Mouse (Mus musculus) neural tube, embryonic 12.5 days (tissue): ENCODE measurements around the gene Klhl3. TPM values are rescaled to one million over a fixed set of nuclear protein-coding genes. Genes with fewer than 3 reads are reported as not detected.
"Not testable (repeated sequence)": the region's sequence is repeated elsewhere in the genome, so short reads cannot be mapped to it uniquely, and the experiment has no call there.

Source experiments
- ATAC-seq: fragments of 200-750 bp; cut with Nextera tagmentation; 2 replicates; pipeline ENCODE4 v1.8.0; 2017; ENCODE audit warnings: low read depth, mild to moderate bottlenecking, moderate TSS enrichment, moderate library complexity; ENCODE audit not compliant: low FRiP score
- H3K27ac ChIP-seq: fragments of 300-500 bp; sonication (generic); 2 replicates; pipeline ENCODE4 v1.5.1; 2016
- H3K27me3 ChIP-seq: fragments of 300-500 bp; sonication (generic); replicated peaks from 2 replicates; pipeline ENCODE4 v1.6.1; 2016; ENCODE audit warnings: mild to moderate bottlenecking
- H3K36me3 ChIP-seq: fragments of 300-500 bp; sonication (generic); 2 replicates; pipeline ENCODE4 v1.6.1; 2016; ENCODE audit warnings: mild to moderate bottlenecking
- H3K4me1 ChIP-seq: fragments of 300-500 bp; sonication (generic); 2 replicates; pipeline ENCODE4 v1.6.1; 2016
- H3K4me2 ChIP-seq: fragments of 300-500 bp; sonication (generic); replicated peaks from 2 replicates; pipeline ENCODE4 v1.6.1; 2016; ENCODE audit warnings: mild to moderate bottlenecking
- H3K4me3 ChIP-seq: fragments of 300-500 bp; sonication (generic); 2 replicates; pipeline ENCODE4 v1.5.1; 2016
- H3K9ac ChIP-seq: fragments of 300-500 bp; sonication (generic); 2 replicates; pipeline ENCODE4 v1.6.1; 2016; ENCODE audit warnings: mild to moderate bottlenecking
- H3K9me3 ChIP-seq: fragments of 300-500 bp; sonication (generic); 2 replicates; pipeline ENCODE4 v1.6.1; 2016; ENCODE audit warnings: mild to moderate bottlenecking
- WGBS: fragments of 180-500 bp; shearing (Covaris S2); methylation state at CpG from one replicate; pipeline ENCODE4 v1.1.7; 2016; 5-methylcytosine and 5-hydroxymethylcytosine counted together
- polyA plus RNA-seq: library from polyadenylated mRNA; unstranded; fragments of >200 nt; fragmentation: Nextera tagmentation; extraction: Ambion mirVana; gene quantifications from 2 replicates; pipeline ENCODE4 v1.2.1, GENCODE M21; 2016

The Klhl3 gene
- polyA plus RNA-seq, 1 experiment from 2014 or later = 5.6 TPM

DNA sequence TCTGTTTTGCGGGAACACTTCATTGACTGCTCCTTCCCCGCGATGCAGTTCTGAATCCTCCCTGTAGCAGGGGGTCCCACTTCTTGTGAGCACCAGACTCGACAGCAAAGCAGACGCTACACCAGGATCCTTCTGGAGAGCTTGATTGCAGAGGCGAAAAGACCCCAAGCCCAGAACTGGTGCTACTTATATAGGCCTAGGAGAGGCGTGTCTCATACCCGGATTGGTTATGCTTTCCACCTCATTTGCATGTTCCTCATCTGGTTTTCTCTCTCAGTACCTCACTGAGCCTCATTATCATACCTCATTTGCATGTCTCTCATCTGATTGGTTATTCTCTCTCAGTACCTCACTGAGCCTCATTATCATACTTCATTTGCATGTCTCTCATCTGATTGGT, 33.2 kb upstream of the Klhl3 start:
- WGBS = 94% methylated on average over 8 of the region's 8 CpGs
- H3K36me3 ChIP-seq, H3K27me3 ChIP-seq, ATAC-seq, H3K27ac ChIP-seq, H3K4me3 ChIP-seq, H3K9me3 ChIP-seq, H3K9ac ChIP-seq, H3K4me1 ChIP-seq, H3K4me2 ChIP-seq: not testable (repeated sequence)

DNA sequence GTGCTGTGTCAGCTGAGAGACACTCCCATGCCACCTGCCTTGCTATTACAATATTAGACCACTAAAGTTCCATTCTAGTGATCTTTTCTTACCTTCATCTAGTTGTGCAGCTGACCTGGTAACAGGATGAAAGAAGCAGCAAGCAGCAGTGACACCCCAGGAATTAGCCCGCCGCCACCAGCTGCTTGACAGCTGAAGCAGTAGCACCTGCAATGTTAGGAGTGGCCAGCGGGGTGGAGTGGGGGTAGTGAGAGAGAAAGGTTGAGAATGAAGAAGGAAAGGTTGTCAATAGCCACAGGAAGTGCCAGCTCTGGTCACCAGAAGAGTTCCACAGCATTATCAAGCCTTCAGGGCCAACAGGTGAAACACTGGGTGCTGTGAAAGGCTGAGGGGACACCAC, 18.3 kb upstream of the Klhl3 start:
- ATAC-seq = no peak
- Histone ChIP-seq H3K4me2 (no peak overlapping the region), H3K4me1 (peaks cover 7% of the 10 kb centered on the region), H3K27ac (no peak overlapping the region), H3K9ac (no peak overlapping the region), H3K27me3 (no peaks in the 10 kb centered on the region), H3K9me3 (0 out of 2 replicates have a peak, but pooled peaks cover 3% of the 10 kb centered on the region), H3K36me3 (no peaks in the 10 kb centered on the region; the same call in 1 of the 2 replicates), H3K4me3 (no peak overlapping the region)
- 58% methylated on average over 3 of the region's 3 CpGs for WGBS

DNA sequence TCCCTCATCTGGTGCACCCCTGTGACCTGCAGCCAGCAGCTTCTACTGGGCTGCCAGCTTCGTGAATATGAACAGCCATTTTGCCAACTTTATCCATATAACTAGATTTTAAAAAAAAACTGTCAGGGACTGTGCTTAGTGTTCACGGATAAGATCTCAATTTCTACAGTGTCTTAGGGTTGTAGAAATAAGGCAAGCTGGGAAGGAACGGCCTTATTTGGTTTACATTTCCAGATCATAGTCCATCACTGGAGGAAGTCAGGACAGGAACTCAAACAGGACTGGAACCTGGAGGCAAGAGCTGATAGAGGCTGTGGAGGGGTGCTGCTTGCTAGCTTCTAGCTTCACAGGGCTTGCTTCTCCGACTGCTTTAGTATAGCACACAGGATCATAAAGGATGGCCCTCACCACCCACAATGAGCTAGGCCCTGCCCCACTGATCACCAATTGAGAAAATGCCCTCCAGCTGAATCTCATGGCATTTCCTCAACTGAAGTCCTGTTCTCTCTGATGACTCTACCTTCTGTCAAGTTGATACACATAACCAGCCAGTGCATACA, 16.4 kb upstream of the Klhl3 start:
- H3K27ac ChIP-seq = peak overlapping the region; percentile 97; the same call in 1 of the 2 replicates
- H3K4me1 ChIP-seq = peaks cover 16% of the 10 kb centered on the region
- peak overlapping the region; percentile 81 for H3K4me2 ChIP-seq
- no peaks in the 10 kb centered on the region for H3K9me3 ChIP-seq
- no peak for ATAC-seq
- 33% methylated on average over 4 of the region's 4 CpGs for WGBS
- peak overlapping the region; percentile 99 for H3K4me3 ChIP-seq
- H3K27me3 ChIP-seq = no peaks in the 10 kb centered on the region
- no peaks in the 10 kb centered on the region; the same call in 1 of the 2 replicates for H3K36me3 ChIP-seq
- peak overlapping the region; percentile 100 for H3K9ac ChIP-seq

DNA sequence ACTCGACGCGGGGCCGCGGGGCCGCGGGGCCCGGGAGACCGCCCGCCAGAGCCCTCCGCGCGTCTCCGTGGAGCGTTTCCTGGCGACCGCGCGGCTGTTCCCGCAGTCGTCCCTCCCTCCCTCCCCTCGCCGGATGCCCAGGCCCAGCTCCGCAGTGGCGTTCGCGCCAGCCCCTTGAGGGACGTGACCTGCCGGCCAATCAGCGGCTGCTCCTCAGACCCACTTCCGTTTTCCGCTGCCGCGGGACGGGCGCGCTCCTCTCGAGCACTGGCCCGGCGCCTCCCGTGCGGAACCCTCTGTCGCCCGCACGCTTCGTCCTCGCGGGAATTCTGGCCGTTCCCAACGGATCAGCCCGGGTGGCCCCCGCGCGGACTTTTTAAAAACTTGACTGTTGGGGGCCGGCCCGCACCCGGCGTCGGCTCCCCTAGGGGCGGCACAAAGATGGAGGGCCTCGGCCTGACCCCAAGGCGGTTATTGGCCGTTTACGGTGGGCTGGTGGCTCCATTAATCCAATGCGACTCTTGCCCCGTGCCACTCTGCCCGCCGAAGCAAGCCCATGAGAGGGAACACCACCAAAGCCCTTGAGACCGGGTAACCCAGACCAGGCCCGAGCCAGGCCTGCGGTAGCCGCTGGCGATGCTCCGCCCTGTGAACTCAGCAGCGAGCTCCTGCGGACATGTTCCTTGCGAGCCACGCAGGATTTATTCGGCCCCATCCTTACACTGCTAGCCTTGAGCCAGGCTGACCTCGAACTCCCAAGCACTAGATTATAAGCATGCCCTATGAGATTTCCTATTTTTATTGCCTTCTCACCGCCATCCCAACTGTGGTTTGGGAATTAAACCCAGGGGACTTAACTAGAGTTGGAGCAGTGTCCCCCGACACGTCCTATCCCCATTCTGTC, 15.6 kb upstream of the Klhl3 start:
- Histone ChIP-seq H3K4me3 (peak overlapping the region; percentile 99), H3K27ac (peak overlapping the region; percentile 97), H3K36me3 (no peaks in the 10 kb centered on the region; the same call in 1 of the 2 replicates), H3K9me3 (no peaks in the 10 kb centered on the region), H3K4me1 (peaks cover 23% of the 10 kb centered on the region), H3K27me3 (no peaks in the 10 kb centered on the region), H3K9ac (peak overlapping the region; percentile 100), H3K4me2 (peak overlapping the region; percentile 81)
- under 1% methylated on average over 83 of the region's 83 CpGs for WGBS
- peak; percentile 98 for ATAC-seq

DNA sequence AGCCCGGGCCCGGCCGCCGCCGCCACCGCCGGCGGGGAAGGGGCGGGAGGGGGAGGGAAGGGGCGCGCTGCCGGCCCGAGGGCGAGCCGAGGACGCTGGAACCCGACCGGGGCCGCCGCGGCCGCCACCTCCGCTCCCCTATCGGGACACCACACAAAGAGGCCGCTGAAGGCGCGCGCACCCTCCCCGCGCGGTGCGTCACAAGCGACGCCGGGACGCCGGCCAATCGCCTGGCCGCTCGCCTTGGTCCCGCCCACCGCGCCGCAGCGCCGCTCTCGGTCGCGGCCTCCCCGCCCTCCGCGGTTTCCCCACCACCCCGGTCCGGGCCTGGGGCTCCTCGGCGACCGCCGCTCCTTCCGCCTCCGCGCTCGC, 15.0 kb upstream of the Klhl3 start, which contains the start of gene Hnrnpa0:
Gene Hnrnpa0 (minus strand): TSS at position 161 of the 372 bp plus-strand sequence.
- Histone ChIP-seq H3K4me1 (peaks cover 25% of the 10 kb centered on the region), H3K4me3 (peak within 1 kb of the TSS; percentile 99), H3K36me3 (no peaks in the 10 kb centered on the region; the same call in 1 of the 2 replicates), H3K27me3 (no peaks in the 10 kb centered on the region), H3K9ac (peak within 1 kb of the TSS; percentile 100), H3K9me3 (no peaks in the 10 kb centered on the region), H3K27ac (peak within 1 kb of the TSS; percentile 97), H3K4me2 (peak within 1 kb of the TSS; percentile 81)
- under 1% methylated on average over 51 of the region's 62 CpGs for WGBS
- peak; percentile 97 for ATAC-seq

DNA sequence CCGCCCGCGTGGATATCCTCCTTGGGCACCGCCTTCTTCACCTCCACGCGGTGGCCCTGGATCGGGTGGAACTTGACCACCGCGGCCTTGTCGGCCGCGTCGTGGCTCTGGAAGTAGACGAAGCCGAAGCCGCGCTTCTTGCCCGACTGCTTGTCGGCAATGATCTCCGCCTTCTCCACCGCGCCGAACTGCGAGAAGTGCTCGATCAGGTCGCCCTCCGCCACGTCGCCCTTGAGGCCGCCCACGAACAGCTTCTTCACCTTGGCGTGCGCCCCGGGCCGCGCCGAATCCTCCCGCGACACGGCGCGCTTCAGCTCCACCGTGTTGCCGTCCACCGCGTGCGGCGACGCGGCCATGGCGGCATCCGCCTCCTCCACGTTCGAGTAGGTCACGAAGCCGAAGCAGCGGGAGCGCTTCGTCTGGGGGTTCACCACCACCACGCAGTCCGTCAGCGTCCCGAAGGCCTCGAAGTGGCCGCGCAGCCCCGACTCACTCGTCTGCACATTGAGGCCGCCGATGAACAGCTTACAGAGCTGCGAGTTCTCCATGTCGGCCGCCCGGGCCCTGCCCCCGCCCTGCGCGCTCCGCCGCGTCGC, 14.5 kb upstream of the Klhl3 start:
- Histone ChIP-seq H3K36me3 (no peaks in the 10 kb centered on the region; the same call in 1 of the 2 replicates), H3K27me3 (no peaks in the 10 kb centered on the region), H3K4me1 (peaks cover 25% of the 10 kb centered on the region), H3K27ac (peak overlapping the region; percentile 97), H3K9me3 (no peaks in the 10 kb centered on the region), H3K4me2 (peak overlapping the region; percentile 81), H3K9ac (peak overlapping the region; percentile 100), H3K4me3 (peak overlapping the region; percentile 99)
- under 1% methylated on average over 81 of the region's 81 CpGs for WGBS
- peak; percentile 35 for ATAC-seq

DNA sequence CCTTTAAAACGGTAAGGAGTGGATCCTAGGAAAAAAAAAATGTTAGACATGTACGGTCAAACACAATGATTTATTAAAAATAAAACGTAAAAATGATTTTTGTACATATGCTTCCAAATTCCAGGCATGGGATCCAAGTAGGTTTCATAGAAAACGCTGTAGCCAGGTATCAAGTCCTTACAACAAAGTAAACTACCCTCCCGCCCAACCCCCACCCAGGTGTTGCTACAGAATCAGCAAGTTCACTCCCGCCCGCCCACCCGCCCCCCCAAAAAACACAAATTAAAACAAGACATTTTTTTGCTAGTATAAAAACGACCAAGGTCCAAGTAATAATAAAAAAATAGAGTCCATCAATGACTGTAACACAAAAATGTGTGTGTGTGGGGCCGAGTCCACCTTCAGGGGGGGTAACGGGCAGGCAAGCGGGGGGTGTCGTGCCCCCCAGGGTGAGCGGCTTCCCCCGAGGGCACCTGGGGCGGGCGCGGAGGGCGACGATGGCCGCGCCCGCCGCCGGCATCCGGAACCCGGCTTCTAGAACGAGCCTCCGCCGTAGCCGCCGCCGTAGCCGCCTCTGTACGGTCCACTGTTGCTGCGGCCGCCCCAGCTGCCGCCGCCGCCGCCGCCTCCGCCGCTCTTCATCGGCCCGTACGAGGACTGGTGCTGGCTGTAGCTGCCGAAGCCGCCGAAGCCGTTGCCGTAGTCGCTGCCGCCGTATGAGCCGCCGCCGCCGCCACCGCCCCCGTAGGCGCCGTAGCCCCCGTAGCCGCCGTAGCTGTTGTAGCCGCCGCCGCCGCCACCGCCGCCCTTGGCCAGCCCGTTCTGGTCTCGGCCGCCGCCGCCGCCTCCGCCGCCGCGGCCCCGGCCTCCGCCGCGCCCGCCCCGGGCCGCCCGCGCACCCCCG, 13.7 kb upstream of the Klhl3 start:
- Histone ChIP-seq H3K4me3 (peak overlapping the region; percentile 99), H3K36me3 (no peaks in the 10 kb centered on the region; the same call in 1 of the 2 replicates), H3K27me3 (no peaks in the 10 kb centered on the region), H3K9me3 (no peaks in the 10 kb centered on the region), H3K9ac (peak overlapping the region; percentile 100), H3K4me2 (peak overlapping the region; percentile 81), H3K27ac (peak overlapping the region; percentile 97), H3K4me1 (peaks cover 25% of the 10 kb centered on the region)
- ATAC-seq = no peak
- WGBS = 2% methylated on average over 70 of the region's 92 CpGs

DNA sequence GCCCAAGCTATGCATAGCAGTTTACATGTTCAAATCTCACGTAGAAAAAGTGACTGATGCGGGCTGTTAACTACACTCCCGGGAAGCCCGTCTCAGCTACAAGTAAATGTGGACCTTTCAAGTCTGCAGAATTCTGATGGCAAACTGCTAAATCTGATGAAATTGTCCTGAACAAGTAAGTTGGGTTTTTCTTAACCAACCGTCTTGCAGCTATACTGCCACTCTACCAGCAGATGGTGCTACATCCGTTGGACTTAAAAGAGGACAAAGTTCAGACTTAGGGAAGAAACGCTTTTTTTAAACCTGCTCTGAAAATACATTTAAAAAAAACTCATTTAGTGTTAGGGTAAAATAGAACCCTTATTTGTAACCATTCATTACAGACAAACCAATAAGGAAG, 12.7 kb upstream of the Klhl3 start:
- Histone ChIP-seq H3K9ac (no peak overlapping the region), H3K27ac (no peak overlapping the region), H3K4me3 (peak overlapping the region; percentile 27; the same call in 1 of the 2 replicates), H3K4me1 (peaks cover 25% of the 10 kb centered on the region), H3K4me2 (peak overlapping the region; percentile 81), H3K27me3 (no peaks in the 10 kb centered on the region), H3K9me3 (no peaks in the 10 kb centered on the region), H3K36me3 (no peaks in the 10 kb centered on the region; the same call in 1 of the 2 replicates)
- ATAC-seq = no peak
- WGBS = 40% methylated on average over 7 of the region's 7 CpGs

DNA sequence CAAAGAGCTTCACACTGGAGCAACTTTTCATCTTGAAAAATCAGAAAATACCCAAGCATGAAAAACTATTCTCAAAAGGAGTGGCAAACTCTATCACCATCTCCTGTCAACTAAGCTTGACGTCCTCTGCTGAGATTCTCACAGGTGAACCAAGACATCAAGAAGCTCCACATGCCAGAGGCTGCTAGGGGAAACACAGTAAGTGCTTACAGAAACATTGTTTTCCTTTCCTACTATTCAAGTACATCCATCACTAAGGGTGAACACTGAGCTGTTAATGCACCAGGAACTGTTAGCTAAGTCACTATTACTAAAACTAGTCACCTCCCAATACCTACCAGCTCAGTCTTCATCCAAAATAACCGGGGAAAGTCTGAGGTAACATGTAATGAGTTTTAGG, 11.6 kb upstream of the Klhl3 start:
- Histone ChIP-seq H3K27ac (no peak overlapping the region), H3K27me3 (no peaks in the 10 kb centered on the region), H3K9ac (no peak overlapping the region), H3K4me1 (peaks cover 25% of the 10 kb centered on the region), H3K4me3 (no peak overlapping the region), H3K9me3 (no peaks in the 10 kb centered on the region), H3K36me3 (no peaks in the 10 kb centered on the region; the same call in 1 of the 2 replicates), H3K4me2 (peak overlapping the region; percentile 81; the same call in 1 of the 2 replicates)
- ATAC-seq = no peak
- 69% methylated on average over 2 of the region's 2 CpGs for WGBS

DNA sequence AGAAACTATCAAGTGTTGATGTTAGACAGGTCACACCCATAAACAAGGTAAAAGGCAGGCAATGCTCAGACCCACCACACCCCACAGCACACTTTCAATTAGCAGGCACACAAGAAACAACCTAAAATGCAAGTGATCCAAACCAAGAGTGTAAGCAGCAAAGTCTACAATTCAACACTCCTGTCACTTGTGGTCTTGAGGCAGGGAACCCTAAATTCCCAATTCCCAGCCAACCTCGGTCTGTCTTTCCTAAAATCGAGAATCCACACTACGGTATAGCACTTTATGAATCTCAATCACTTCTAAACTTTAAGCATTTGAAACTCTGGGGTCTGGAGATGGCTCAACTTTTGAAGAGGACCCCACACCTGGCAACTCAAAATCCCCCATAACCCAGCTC, 10.9 kb upstream of the Klhl3 start:
- no peak overlapping the region for H3K9ac ChIP-seq
- H3K4me3 ChIP-seq = no peak overlapping the region
- H3K36me3 ChIP-seq = no peaks in the 10 kb centered on the region; the same call in 1 of the 2 replicates
- no peak for ATAC-seq
- WGBS = 82% methylated on average over 3 of the region's 3 CpGs
- no peaks in the 10 kb centered on the region for H3K27me3 ChIP-seq
- no peaks in the 10 kb centered on the region for H3K9me3 ChIP-seq
- no peak overlapping the region for H3K27ac ChIP-seq
- H3K4me2 ChIP-seq = 0 out of 2 replicates have a peak overlapping the region, but pooled peaks have one; percentile 2
- peaks cover 18% of the 10 kb centered on the region for H3K4me1 ChIP-seq

DNA sequence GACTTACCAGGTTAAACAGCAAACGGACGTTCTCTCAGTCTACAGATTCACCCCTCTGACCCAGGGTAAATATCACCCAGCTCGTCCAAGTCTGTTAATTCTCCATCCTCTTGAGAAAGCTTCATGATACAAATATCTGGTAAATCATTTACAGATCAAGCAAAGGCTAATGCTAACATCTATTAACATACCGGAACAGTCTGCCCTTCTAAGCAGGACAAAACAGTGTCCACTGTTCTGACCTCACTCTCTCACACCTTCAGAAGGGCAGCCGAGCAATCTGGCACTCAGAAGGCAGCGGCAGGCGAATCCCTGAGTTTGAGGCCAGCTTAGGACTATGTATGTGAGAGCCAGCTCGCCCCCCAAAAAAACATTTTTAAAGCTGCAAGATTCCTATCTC, 10.0 kb upstream of the Klhl3 start:
- Histone ChIP-seq H3K4me1 (peaks cover 18% of the 10 kb centered on the region), H3K9me3 (no peaks in the 10 kb centered on the region), H3K27me3 (no peaks in the 10 kb centered on the region), H3K4me2 (0 out of 2 replicates have a peak overlapping the region, but pooled peaks have one; percentile 12), H3K9ac (no peak overlapping the region), H3K4me3 (no peak overlapping the region), H3K36me3 (no peaks in the 10 kb centered on the region; the same call in 1 of the 2 replicates), H3K27ac (no peak overlapping the region)
- no peak for ATAC-seq
- 61% methylated on average over 8 of the region's 8 CpGs for WGBS
